Mouse (Mus musculus) naive thymus-derived CD4-positive, alpha-beta T cell, adult 5 months (primary cell): Measurements from ENCODE around the gene Gp1ba. TPM values are rescaled to one million over a fixed set of nuclear protein-coding genes. Genes with fewer than 3 reads are reported as not detected.

ENCODE experiments used
- polyA plus RNA-seq: library from polyadenylated mRNA; unstranded; fragments of 100-300 nt; shearing (Covaris generic); gene quantifications from one replicate; pipeline ENCODE4 v1.2.1, GENCODE M21; 2017

The Gp1ba gene
- not detected for polyA plus RNA-seq

DNA sequence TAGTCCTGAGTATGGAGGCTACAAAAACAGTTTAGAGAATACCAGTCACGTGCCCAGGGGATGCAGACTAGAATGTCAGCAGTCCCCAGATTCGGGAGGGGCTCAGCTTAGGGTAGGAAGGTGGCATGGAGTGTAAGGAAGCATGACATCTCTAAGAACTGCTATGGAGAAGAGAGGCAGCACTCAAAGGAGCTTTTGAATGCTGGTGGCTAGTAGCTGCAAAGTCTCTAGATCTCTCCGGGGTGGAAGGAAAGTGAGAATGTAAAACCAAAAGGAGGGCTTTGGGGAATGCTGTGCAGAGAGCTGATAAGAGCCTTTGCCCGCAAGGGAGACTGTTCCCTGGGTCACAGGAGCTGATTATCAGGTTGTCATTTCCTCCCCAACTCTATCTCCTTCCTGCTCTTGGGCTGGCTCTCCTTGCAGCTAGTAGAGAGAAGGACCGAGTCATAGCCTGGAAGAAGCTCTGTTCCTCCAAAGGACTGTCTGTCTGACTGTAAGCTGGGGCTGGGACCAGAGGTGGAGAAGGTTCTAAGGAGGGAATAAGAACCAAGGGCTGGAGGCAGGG lies at the start of gene Gp1ba:
Gene Gp1ba, plus strand, starts transcription at position 409 of the 565 bp plus-strand sequence.

DNA sequence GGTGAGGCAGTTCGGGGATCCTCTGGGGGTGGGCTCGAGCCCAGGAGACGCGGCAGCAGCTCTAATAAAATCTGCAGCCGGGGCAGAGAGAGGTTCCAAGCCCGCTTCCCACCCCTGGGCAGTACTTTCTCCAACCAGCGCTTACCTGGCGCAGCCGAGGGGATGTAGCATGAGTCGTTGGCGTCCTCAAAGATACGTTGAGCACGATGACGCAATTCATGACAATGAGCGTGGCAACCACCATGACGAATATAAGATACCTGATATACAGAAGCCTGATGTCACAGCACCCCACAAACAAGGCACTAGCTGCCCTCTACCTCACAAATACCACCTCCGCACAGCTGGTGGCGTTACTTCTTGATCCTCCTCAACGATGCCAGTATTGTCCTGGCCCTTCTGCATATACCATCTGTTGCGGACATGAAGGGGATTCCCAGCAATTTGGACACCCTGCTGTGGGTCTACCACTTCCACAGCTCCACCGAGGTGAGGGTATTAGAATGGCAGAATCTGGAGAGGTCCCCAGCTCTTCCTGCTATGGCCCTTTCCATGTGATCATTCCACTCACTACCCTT lies 23.3 kb upstream of the Gp1ba start, which contains the start of gene 4930544D05Rik:
Gene 4930544D05Rik, plus strand, starts transcription at position 333 of the 578 bp plus-strand sequence.

DNA sequence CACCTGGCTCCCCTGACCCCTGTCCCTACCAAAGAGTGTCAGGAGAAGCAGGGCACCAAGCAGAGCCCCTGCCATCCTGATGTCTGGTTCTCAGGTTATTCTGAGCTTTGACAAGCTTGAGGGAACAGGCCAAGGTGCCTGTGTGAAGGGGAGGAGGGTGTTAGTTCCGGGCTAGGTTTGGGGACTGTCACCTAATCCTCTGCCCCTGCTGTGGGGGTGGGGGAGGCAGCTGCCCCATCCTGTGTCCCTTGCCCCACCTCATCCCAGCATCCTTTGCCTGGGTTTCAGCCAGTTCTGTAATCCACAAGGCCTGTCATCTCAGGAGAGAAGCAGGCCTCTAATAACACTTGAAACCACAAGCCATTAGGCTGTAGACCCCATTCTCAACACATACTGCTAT lies 19.8 kb upstream of the Gp1ba start, which contains the start of gene Chrne:
Gene Chrne, minus strand, starts transcription at position 116 of the 400 bp plus-strand sequence.

DNA sequence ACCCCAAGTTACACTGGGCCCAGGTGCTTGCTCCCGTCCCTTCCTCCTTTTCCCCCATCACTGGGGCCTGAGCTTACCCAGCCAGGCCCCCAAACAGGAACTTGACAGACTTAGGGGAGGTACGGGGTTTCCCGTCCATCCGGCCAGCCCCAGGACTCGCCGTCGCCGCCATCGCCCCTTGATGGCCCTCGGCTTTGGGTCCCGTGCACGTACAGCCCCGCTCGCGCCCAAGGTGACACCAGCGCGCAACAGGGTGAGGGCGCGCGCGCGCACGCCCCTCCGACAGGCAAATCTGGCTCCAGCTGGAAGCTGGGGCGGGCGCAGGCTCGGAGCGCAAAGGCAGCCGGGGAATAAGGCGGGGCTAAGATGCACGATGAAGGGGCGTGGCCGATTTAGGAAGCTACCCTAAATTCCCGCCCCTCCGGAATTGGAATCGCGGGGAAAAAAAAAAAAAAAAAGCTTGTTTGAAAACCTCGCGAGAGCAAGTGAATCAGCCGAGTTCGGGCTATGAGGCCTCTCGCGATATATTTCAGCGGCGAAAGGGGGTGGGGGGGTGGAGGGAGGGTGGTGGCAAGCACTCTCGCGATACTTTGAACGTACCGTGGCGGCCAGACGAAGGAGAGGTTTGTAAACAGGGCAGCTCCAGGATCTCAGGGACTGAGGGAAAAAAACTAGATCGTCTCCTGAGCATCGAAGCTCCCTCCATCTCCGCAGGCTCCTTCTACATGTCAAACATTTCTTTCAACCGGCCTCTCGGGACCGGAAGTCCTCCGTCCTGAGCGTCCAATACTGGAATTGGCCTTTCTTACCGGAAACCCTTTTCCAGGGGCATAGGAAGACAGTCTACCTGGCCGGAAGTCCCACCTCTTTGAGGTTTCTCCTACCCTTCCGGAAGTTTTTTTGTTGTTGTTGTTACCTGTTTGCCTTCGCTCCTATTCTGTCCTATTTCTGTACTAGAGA lies 8.0 kb downstream of the Gp1ba start, which contains the start of the genes Rnf167 and Slc25a11:
Gene Rnf167, plus strand, starts transcription at position 545 of the 960 bp plus-strand sequence.
Gene Slc25a11, minus strand, starts transcription at position 789 of the 960 bp plus-strand sequence.

DNA sequence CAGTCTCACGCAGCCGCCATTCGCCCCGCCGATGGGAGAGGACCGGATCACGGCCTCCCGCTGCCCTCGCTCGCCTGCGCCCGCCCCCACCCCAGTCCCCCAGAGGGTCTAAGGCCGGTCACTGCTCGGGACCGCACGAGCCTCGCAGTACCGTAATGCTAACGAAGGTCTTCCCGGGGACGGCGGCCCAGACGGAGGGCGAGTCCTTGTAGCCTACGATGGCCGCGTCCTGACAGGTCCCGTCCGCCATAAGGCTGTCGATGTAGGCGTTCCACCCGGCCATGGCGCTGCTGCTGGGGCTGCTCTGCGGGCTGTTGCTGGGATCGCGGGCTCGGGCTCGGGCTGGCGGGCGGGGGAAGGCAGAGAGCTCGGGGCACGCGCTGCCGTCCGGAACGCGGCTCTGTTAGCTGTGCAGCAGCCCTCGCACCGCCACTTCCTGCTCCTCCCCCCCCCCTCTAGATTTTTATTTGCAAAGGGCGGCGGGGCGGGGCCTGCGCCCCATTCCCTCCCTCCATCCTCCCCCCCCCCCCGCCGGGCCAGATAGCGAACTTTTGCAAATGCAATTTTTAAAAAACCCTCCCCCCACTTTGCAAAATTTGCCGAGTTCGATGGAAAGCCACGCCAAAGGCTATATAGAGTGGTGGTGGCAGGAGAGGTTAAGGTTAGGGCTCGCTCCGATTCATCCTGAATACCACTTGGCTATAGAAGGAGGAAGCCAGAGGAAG lies 15.4 kb downstream of the Gp1ba start, which contains the start of gene Pfn1:
Gene Pfn1, minus strand, starts transcription at position 447 of the 725 bp plus-strand sequence.

DNA sequence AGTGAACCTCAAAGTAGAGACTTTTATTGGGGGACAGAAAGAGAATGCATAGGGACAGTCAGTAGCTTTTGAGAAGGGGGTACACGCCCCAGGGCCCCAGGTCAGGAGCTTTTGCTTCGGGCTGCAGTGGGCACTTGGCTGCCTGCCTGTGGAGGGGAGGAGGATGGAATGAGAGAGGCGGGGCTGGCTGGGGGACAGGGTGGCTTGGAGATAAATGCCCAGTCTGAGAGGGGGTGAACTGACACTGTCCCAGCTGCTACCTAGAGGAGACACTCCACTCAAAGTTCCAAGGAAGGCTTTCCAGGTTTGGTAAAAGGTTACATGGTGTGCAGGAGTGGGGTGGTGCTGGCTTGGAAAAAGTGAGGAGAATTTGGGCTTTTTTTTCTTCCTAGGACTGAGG lies 18.0 kb downstream of the Gp1ba start, which contains the start of gene Eno3:
Gene Eno3, plus strand, starts transcription at position 239 of the 400 bp plus-strand sequence.

DNA sequence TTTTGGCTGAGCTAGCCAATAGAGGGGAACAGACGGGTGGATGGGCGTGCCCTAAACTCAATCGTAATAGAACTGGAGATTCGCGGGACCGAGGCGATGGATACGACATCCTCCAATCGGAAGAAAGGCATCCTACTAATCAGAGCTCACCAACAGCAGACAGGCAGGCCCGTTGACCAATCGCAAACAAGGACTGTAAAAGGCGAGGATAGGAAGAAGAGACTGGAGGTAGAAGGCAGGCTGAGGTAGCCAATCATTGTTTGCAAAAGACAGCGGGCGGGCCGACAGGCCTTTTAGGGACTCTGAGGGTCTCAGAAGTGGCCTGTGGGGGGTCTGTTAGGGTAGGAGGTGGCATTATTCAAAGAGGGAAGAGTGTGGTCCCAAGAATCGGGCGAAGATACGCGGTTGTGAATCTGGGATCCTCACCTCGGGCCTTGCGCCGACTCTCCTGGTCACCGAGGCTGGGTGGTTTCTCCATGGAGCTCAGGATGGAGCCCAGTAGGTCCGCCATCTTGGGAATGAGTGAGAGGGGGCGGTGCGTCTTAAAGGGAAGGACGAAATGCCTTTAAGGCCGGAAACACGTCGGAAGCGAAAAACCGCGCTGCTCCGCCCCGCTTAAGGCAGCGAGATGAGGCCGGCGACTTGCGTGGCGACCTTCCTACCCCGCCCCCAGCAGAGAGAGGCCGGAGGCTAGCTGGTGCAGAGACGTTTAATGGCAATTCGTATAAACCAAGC lies 30.0 kb downstream of the Gp1ba start, which contains the start of gene Spag7:
Gene Spag7, minus strand, starts transcription at position 646 of the 735 bp plus-strand sequence.

DNA sequence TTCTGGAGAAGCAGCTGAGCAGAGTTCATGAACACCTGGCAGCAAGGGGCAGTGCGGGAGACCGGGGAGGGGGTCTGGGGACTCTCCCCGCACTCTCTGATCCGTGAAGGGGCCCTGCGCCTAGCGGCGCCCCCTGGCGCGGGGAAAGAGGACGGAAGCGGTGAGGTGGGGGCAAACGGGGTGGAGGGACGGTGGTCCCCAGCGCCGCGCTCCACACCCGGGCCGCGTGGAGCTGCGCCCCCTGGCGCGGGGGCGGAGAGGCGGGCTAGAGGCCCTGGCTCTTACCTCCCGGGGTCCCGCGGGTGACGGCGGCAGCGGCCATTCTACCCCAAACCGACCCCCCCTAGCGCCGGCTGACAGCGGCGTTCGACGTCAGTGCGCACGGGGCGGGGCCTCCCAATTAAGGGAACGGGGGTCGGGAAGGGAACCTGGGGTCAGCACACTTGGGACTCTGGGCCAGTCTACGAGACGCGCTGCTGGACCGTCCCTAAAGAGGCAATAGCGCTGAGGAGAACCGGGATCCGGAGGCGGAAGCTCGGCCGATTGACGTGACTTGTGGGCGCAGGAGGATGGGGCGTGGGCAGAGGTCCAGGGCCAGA lies 48.8 kb downstream of the Gp1ba start, which contains the start of gene Camta2:
Gene Camta2, minus strand, starts transcription at position 505 of the 599 bp plus-strand sequence.

Other genes with a start within 250 kb of the Gp1ba start
- 12.9 TPM for gene Pelp1, start 229.1 kb upstream of the Gp1ba start, polyA plus RNA-seq
- 229 TPM for gene Arrb2, start 206.5 kb upstream of the Gp1ba start, polyA plus RNA-seq
- gene Med11, start 187.2 kb upstream of the Gp1ba start, polyA plus RNA-seq, result 64.7 TPM
- not detected for gene Zmynd15, start 179.7 kb upstream of the Gp1ba start, polyA plus RNA-seq
- 0.67 TPM for gene Cxcl16, start 179.1 kb upstream of the Gp1ba start, polyA plus RNA-seq
- 0.55 TPM for gene Tm4sf5, start 133.9 kb upstream of the Gp1ba start, polyA plus RNA-seq
- not detected for gene Vmo1, start 124.5 kb upstream of the Gp1ba start, polyA plus RNA-seq
- gene Gltpd2, start 119.9 kb upstream of the Gp1ba start, polyA plus RNA-seq, result not detected
- 298 TPM for gene Psmb6, start 113.8 kb upstream of the Gp1ba start, polyA plus RNA-seq
- gene Gm40193, start 106.2 kb upstream of the Gp1ba start, polyA plus RNA-seq, result not detected
- 2.3 TPM for gene Pld2, start 99.1 kb upstream of the Gp1ba start, polyA plus RNA-seq
- gene Mink1, start 76.2 kb upstream of the Gp1ba start, polyA plus RNA-seq, result 22.2 TPM
- gene 4930544D05Rik, start 23.3 kb upstream of the Gp1ba start, polyA plus RNA-seq, result not detected
- 8.1 TPM for gene Chrne, start 19.9 kb upstream of the Gp1ba start, polyA plus RNA-seq
- 507 TPM for gene Rnf167, start 8.1 kb downstream of the Gp1ba start, polyA plus RNA-seq
- 68.9 TPM for gene Slc25a11, start 8.4 kb downstream of the Gp1ba start, polyA plus RNA-seq
- 2,460 TPM for gene Pfn1, start 15.5 kb downstream of the Gp1ba start, polyA plus RNA-seq
- gene Eno3, start 18.1 kb downstream of the Gp1ba start, polyA plus RNA-seq, result 16.3 TPM
- 48.7 TPM for gene Spag7, start 30.3 kb downstream of the Gp1ba start, polyA plus RNA-seq
- gene Camta2, start 49.0 kb downstream of the Gp1ba start, polyA plus RNA-seq, result 34.9 TPM
- 0.65 TPM for gene Inca1, start 61.0 kb downstream of the Gp1ba start, polyA plus RNA-seq
- gene Kif1c, start 61.4 kb downstream of the Gp1ba start, polyA plus RNA-seq, result 1.3 TPM
- gene Zfp3, start 125.1 kb downstream of the Gp1ba start, polyA plus RNA-seq, result 2.2 TPM
- gene Scimp, start 173.5 kb downstream of the Gp1ba start, polyA plus RNA-seq, result not detected
- gene Rabep1, start 205.7 kb downstream of the Gp1ba start, polyA plus RNA-seq, result 72.3 TPM